Mouse (Mus musculus): ENCODE results near the gene Hif1an. TPM values are rescaled to one million over a fixed set of nuclear protein-coding genes. Genes with fewer than 3 reads are reported as not detected.

Gene Hif1an
- total and polyA plus RNA-seq, 3 experiments: 8.3 to 29.2 (median 12.9) TPM

- Histone ChIP-seq H3K27ac (ENCODE audit: insufficient read depth, low read depth) (no peak overlapping the region), H3K4me2 (ENCODE audit: insufficient read depth, low read depth, poor library complexity, severe bottlenecking) (no peak overlapping the region), H3K79me2 (replicated peaks; ENCODE audit: control insufficient read depth, extremely low read depth, insufficient read depth, poor library complexity, severe bottlenecking) (no peaks in the 10 kb centered on the region), H3K36me3 (replicated peaks in 1 of 2; ENCODE audit: control insufficient read depth in 1 of 2, insufficient read depth in 1 of 2, low read length in 1 of 2) (peaks cover 8 to 26% of the 10 kb centered on the region in 2 experiments), H3K9me3 (replicated peaks; ENCODE audit: low read length) (peaks cover 7% of the 10 kb centered on the region), H3K4me3 (replicated peaks in 1 of 3; ENCODE audit: low read depth in 2 of 3, low read length in 2 of 3, poor library complexity in 1 of 3) (no peak overlapping the region), H3K4me1 (ENCODE audit: control insufficient read depth in 1 of 2, insufficient read depth in 2 of 2) (no peaks in the 10 kb centered on the region), H3K9ac (ENCODE audit: insufficient read depth, low read depth) (no peak overlapping the region), H3K27me3 (replicated peaks) (no peaks in the 10 kb centered on the region)
- in situ Hi-C loops (cut with MboI; ENCODE audit: low pct_ligation_motif_present, low pct_unique_long_range_greater_than_20kb, low sequenced_read_pairs): no loop called here
- dilution Hi-C loops (cut with MboI; ENCODE audit: extremely low pct_ligation_motif_present, extremely low pct_unique_long_range_greater_than_20kb, low sequenced_read_pairs): no loop called here
- no peak for DNase-seq (ENCODE audit: extremely low read depth)
- TF ChIP-seq KAT2A (IDR thresholded peaks at IDR 0.05; ENCODE audit: insufficient replicate concordance, low read length): no peak
These were observed 18.3 kb upstream of the Hif1an start for GRCm38 (mm10) chr19:44544372-44544771.

- Histone ChIP-seq H3K9me3 (replicated peaks; ENCODE audit: low read length) (peaks cover 7% of the 10 kb centered on the region), H3K4me1 (ENCODE audit: control insufficient read depth in 1 of 2, insufficient read depth in 2 of 2) (no peaks in the 10 kb centered on the region), H3K4me2 (ENCODE audit: insufficient read depth, low read depth, poor library complexity, severe bottlenecking) (no peak overlapping the region), H3K36me3 (replicated peaks in 1 of 2; ENCODE audit: control insufficient read depth in 1 of 2, insufficient read depth in 1 of 2, low read length in 1 of 2) (peaks cover 11 to 30% of the 10 kb centered on the region in 2 experiments), H3K27ac (ENCODE audit: insufficient read depth, low read depth) (no peak overlapping the region), H3K27me3 (replicated peaks) (no peaks in the 10 kb centered on the region), H3K9ac (ENCODE audit: insufficient read depth, low read depth) (no peak overlapping the region), H3K79me2 (replicated peaks; ENCODE audit: control insufficient read depth, extremely low read depth, insufficient read depth, poor library complexity, severe bottlenecking) (no peaks in the 10 kb centered on the region), H3K4me3 (replicated peaks in 1 of 3; ENCODE audit: low read depth in 2 of 3, low read length in 2 of 3, poor library complexity in 1 of 3) (no peak overlapping the region)
- TF ChIP-seq ELF1 (IDR thresholded peaks at IDR 0.05; ENCODE audit: low read depth, low read length): no peak
- TF ChIP-seq MYC (IDR thresholded peaks at IDR 0.05; ENCODE audit: low read depth, low read length): no peak
- no peak for TF ChIP-seq MEF2A (IDR thresholded peaks at IDR 0.05; ENCODE audit: borderline replicate concordance, low read depth, low read length)
- TF ChIP-seq IRF4 (IDR thresholded peaks at IDR 0.05; ENCODE audit: low read depth, low read length): no peak
- TF ChIP-seq GABPA (IDR thresholded peaks at IDR 0.05; ENCODE audit: insufficient replicate concordance, low read depth, low read length): no peak
- no peak for TF ChIP-seq CHD2 (IDR thresholded peaks at IDR 0.05; ENCODE audit: low read length)
- no peak; the same call in 1 of the 2 replicates for TF ChIP-seq NELFE (IDR thresholded peaks at IDR 0.05; ENCODE audit: low read depth, low read length)
- TF ChIP-seq JUN (IDR thresholded peaks at IDR 0.05; ENCODE audit: insufficient read depth, low read depth, low read length): no peak
- TF ChIP-seq RAD21 (IDR thresholded peaks at IDR 0.05; ENCODE audit: low read depth, low read length): peak; percentile 80
- no peak for TF ChIP-seq MXI1 (IDR thresholded peaks at IDR 0.05; ENCODE audit: low read depth, low read length)
- no peak for TF ChIP-seq ZKSCAN1 (IDR thresholded peaks at IDR 0.05; ENCODE audit: borderline replicate concordance, low read depth, low read length)
- peak; percentile 73 for TF ChIP-seq ZNF384 (IDR thresholded peaks at IDR 0.05; ENCODE audit: low read depth, low read length)
- TF ChIP-seq MAFK (IDR thresholded peaks at IDR 0.05; ENCODE audit: insufficient replicate concordance, low read length): no peak
- no peak for TF ChIP-seq JUND (conservative IDR thresholded peaks at IDR 0.05; ENCODE audit: low read depth, low read length)
- TF ChIP-seq CTCF (conservative IDR thresholded peaks at IDR 0.05 in 1 of 2, IDR thresholded peaks at IDR 0.05 in 1 of 2; ENCODE audit: low read depth in 2 of 2, low read length in 2 of 2): peak; percentile 47 to 91; a peak in 3 of 4 replicates
- TF ChIP-seq ZC3H11A (IDR thresholded peaks at IDR 0.05; ENCODE audit: low read depth, low read length): peak; percentile 33; the same call in 1 of the 2 replicates
- peak; percentile 91 for TF ChIP-seq SMC3 (IDR thresholded peaks at IDR 0.05; ENCODE audit: low read depth, low read length)
- no peak for TF ChIP-seq CHD1 (IDR thresholded peaks at IDR 0.05; ENCODE audit: low read depth, low read length)
- dilution Hi-C loops (cut with MboI; ENCODE audit: extremely low pct_ligation_motif_present, extremely low pct_unique_long_range_greater_than_20kb, low sequenced_read_pairs): no loop called here
- in situ Hi-C loops (cut with MboI; ENCODE audit: low pct_ligation_motif_present, low pct_unique_long_range_greater_than_20kb, low sequenced_read_pairs): no loop called here
- peak; percentile 65 for DNase-seq (ENCODE audit: extremely low read depth)
These were observed 17.9 kb upstream of the Hif1an start for GRCm38 (mm10) chr19:44544775-44545174.

Data from CH12.LX (cell line).